Mouse (Mus musculus) embryonic facial prominence, embryonic 14.5 days (tissue): ENCODE results near the gene Pou2f2. TPM values are rescaled to one million over a fixed set of nuclear protein-coding genes. Genes with fewer than 3 reads are reported as not detected.

Experiments used
- ATAC-seq: fragments of 200-750 bp; cut with Nextera tagmentation; 2 replicates; pipeline ENCODE4 v1.8.0; 2017; ENCODE audit warnings: low read depth, moderate number of reproducible peaks, moderate TSS enrichment
- DNase-seq: peaks from one replicate; pipeline ENCODE4 v3.0.0-alpha.2; 2015; ENCODE audit warnings: low spot score
- H3K27ac ChIP-seq: fragments of 300-500 bp; sonication (generic); replicated peaks from 2 replicates; pipeline ENCODE4 v1.5.1; 2014; ENCODE audit warnings: low read depth, mild to moderate bottlenecking, low read length, moderate library complexity
- H3K27me3 ChIP-seq: fragments of 300-500 bp; sonication (generic); replicated peaks from 2 replicates; pipeline ENCODE4 v1.6.1; 2014; ENCODE audit warnings: low read length; ENCODE audit not compliant: control insufficient read depth, insufficient read depth
- H3K36me3 ChIP-seq: fragments of 300-500 bp; sonication (generic); 2 replicates; pipeline ENCODE4 v1.6.1; 2014; ENCODE audit warnings: low read length, mixed read lengths; ENCODE audit not compliant: control insufficient read depth, insufficient read depth
- H3K4me1 ChIP-seq: fragments of 300-500 bp; sonication (generic); 2 replicates; pipeline ENCODE4 v1.6.1; 2014; ENCODE audit warnings: antibody characterized with exemption, low read length; ENCODE audit not compliant: control insufficient read depth, insufficient read depth
- H3K4me2 ChIP-seq: fragments of 300-500 bp; sonication (generic); 2 replicates; pipeline ENCODE4 v1.6.1; 2014; ENCODE audit warnings: low read depth, mild to moderate bottlenecking, low read length, moderate library complexity, mixed read lengths
- H3K4me3 ChIP-seq: fragments of 300-500 bp; sonication (generic); 2 replicates; pipeline ENCODE4 v1.5.1; 2014; ENCODE audit warnings: low read depth, mild to moderate bottlenecking, low read length
- H3K9ac ChIP-seq: fragments of 300-500 bp; sonication (generic); 2 replicates; pipeline ENCODE4 v1.6.1; 2014; ENCODE audit warnings: low read depth, mild to moderate bottlenecking, low read length, moderate library complexity, mixed read lengths
- H3K9me3 ChIP-seq: fragments of 300-500 bp; sonication (generic); 2 replicates; pipeline ENCODE4 v1.6.1; 2016; ENCODE audit warnings: low read length; ENCODE audit not compliant: control insufficient read depth
- WGBS: fragments of 180-500 bp; shearing (Covaris S2); extraction: QIAGEN DNeasy Blood & Tissue Kit; methylation state at CpG from one replicate; pipeline ENCODE4 v1.1.7; 2014; 5-methylcytosine and 5-hydroxymethylcytosine counted together
- polyA plus RNA-seq: library from polyadenylated mRNA; unstranded; fragments of >200 nt; fragmentation: Nextera tagmentation; extraction: Ambion mirVana; gene quantifications from 2 replicates; pipeline ENCODE4 v1.2.1, GENCODE M21; 2014

Gene Pou2f2
- polyA plus RNA-seq, 1 experiment from 2014 or later = 1.5 TPM

DNA sequence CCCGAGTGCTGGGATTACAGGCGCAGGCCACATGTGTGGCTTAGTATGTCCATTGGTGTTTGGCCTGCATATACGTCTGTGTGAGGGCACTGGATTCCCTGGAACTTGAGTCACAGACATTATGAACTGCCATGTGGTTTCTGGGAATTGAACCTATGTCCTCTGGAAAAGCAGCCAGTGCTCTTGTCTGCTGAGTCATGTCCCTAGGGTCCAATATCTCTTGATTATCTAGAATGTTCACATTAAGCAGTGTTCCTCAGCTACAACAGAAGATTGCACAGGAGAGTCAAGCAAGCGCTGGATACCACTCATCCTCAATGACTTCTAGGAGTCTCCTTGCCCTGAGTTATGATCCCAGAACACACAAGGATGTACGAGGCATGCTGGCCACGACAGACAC lies 4.6 kb upstream of the Pou2f2 start:
- no peaks in the 10 kb centered on the region for H3K9me3 ChIP-seq
- no peaks in the 10 kb centered on the region for H3K4me1 ChIP-seq
- no peak for ATAC-seq
- H3K36me3 ChIP-seq = no peaks in the 10 kb centered on the region
- H3K4me3 ChIP-seq = no peak overlapping the region
- H3K4me2 ChIP-seq = no peak overlapping the region
- DNase-seq = no peak
- no peak overlapping the region for H3K9ac ChIP-seq
- H3K27me3 ChIP-seq = peaks cover 50% of the 10 kb centered on the region
- WGBS = 82% methylated on average over 6 of the region's 6 CpGs
- no peak overlapping the region for H3K27ac ChIP-seq

DNA sequence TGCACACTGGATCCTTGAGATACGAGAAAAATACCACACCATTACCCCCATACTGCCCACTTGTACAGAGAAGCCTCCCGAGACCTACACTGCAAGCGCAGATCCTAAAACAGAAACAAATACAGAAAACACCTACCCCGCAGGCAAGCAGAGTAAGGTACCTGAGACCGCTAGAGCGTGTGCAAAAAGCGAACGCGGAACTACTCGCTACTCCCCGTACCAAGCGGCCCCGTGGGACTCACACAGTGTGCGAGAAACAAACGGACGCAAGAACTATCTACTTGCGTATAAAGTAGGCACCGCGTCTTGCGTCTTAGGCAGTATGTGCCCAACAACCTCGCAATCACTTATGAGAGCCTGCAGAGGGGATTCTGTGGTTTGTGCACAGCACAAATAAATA lies 2.3 kb upstream of the Pou2f2 start:
- ATAC-seq = no peak
- Histone ChIP-seq H3K4me2 (no peak overlapping the region), H3K27me3 (peaks cover 73% of the 10 kb centered on the region), H3K9me3 (no peaks in the 10 kb centered on the region), H3K4me1 (peaks cover 5% of the 10 kb centered on the region; the same call in 1 of the 2 replicates), H3K9ac (no peak overlapping the region), H3K36me3 (no peaks in the 10 kb centered on the region), H3K27ac (no peak overlapping the region), H3K4me3 (peak overlapping the region; percentile 7; the same call in 1 of the 2 replicates)
- WGBS = 2% methylated on average over 21 of the region's 21 CpGs
- peak; percentile 9 for DNase-seq

DNA sequence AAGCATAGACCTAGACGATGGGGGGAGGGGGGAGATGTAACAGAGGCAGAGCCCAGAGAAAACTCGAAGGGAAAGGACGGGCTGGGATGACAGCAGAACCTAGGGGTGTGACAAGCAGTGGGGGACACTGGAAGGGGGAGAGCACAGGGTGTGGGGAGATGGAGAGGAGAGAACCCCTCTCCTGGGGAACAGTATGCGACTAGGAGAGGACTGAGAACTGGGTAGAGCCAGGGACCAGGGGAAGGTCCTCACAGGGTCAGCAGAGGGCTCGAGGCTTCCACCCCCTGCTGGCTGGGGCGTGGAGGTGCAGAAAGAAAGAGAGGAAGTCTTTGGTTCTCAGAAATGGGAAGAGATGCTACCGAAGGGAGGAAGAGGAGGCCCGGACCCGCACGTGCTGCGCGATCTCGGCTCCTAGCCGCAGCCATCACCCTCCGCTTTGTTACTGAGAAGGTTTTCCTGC lies 1.8 kb upstream of the Pou2f2 start:
- no peak for ATAC-seq
- Histone ChIP-seq H3K4me2 (no peak overlapping the region), H3K27me3 (peaks cover 77% of the 10 kb centered on the region), H3K27ac (no peak overlapping the region), H3K4me1 (peaks cover 5% of the 10 kb centered on the region; the same call in 1 of the 2 replicates), H3K4me3 (peak overlapping the region; percentile 7; the same call in 1 of the 2 replicates), H3K9ac (no peak overlapping the region), H3K36me3 (no peaks in the 10 kb centered on the region), H3K9me3 (no peaks in the 10 kb centered on the region)
- under 1% methylated on average over 13 of the region's 15 CpGs for WGBS
- no peak for DNase-seq

DNA sequence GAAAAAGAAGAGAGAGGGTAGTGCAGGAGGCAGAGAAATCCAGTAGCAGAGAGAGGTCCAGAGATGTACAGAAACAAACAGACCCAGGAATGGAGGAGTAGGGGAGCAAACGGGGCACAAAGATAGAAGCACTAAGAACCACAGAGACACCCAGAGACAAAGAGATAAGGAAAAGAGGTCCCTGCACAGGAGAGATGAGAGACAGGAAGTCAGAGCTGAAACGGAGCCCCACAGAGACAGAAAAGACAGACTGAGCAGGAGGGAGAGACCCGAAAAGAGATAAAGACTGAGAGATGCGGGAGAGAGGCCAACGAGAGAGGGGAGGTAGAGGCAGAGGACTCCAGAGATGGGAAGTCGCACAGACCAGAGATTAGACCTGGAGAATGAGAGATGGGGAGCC lies 986 bp upstream of the Pou2f2 start:
- Histone ChIP-seq H3K4me1 (peaks cover 5% of the 10 kb centered on the region; the same call in 1 of the 2 replicates), H3K27me3 (peaks cover 82% of the 10 kb centered on the region), H3K27ac (no peak overlapping the region), H3K4me3 (no peak overlapping the region), H3K9me3 (no peaks in the 10 kb centered on the region), H3K36me3 (no peaks in the 10 kb centered on the region), H3K9ac (no peak overlapping the region), H3K4me2 (no peak overlapping the region)
- DNase-seq (no peak), ATAC-seq (no peak)
- 3% methylated on average over 6 of the region's 6 CpGs for WGBS

DNA sequence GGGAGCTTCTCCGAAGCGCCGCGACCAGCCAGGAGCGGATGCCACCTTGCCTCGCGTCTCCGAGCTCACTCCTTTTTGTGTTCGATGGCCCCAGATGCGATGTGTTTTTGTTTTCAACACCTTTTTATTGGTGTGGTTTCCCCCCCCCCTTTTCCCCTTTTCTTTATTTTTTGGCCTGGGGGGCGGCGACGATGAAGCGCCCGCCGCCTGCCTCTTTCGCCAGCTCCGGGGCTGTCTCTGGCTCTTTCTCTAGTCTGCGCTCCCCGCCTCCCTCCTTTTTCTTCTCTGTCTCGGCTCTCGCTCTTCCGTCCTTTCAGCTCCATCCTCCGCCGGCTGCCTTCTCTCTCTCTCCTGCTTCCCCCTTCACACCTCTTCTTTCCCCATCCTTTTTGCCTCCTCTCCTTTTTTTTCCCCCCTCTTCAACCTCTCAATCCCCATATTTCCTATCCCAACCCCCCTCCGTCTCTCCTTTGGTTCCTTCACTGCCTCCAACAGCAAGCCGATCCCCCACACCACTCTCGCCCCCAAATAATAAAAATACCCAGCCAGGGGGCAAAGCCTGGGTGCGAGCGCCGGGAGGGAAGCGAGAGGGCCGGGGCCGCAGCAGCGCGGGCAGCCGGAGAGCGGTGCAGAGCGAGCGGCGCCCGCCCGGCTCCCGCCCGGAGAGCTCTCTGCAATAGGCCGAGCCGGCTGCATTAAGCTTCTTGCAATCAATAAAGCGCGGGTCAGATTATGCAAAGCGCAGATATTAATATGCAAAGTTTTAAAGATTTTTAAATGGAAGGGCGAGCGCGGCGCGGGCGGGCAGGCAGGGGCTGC lies 530 bp downstream of the Pou2f2 start:
- ATAC-seq = peak; percentile 78
- WGBS = 2% methylated on average over 52 of the region's 56 CpGs
- Histone ChIP-seq H3K9me3 (no peaks in the 10 kb centered on the region), H3K27ac (no peak overlapping the region), H3K4me2 (peak overlapping the region; percentile 87), H3K27me3 (peaks cover 80% of the 10 kb centered on the region), H3K36me3 (no peaks in the 10 kb centered on the region), H3K9ac (peak overlapping the region; percentile 56), H3K4me3 (peak overlapping the region; percentile 49), H3K4me1 (peaks cover 5% of the 10 kb centered on the region; the same call in 1 of the 2 replicates)
- no peak for DNase-seq

DNA sequence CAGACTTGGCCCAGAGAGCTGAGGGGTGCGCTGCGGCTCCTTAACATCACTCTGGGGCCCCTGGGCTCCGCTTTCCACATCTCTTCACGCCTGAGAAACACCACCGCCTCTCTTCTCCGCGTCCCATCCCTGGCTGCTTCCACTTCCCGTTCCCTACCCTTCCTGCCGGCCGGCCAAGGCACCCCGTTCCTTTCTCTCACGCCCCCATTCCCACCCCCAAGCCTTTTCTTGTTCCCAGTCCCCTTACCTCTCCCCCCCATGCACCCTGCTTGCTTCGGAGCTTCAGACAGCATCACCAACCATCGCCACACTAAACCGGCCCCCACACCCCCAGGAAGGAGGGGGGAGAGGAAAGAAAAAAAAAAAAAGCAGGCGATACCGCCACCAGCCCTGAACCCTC lies 1.2 kb downstream of the Pou2f2 start:
- Histone ChIP-seq H3K36me3 (no peaks in the 10 kb centered on the region), H3K9ac (peak overlapping the region; percentile 56; the same call in 1 of the 2 replicates), H3K27me3 (peaks cover 75% of the 10 kb centered on the region), H3K4me1 (peaks cover 5% of the 10 kb centered on the region; the same call in 1 of the 2 replicates), H3K9me3 (no peaks in the 10 kb centered on the region), H3K4me2 (peak overlapping the region; percentile 87), H3K4me3 (peak overlapping the region; percentile 49), H3K27ac (no peak overlapping the region)
- ATAC-seq (no peak), DNase-seq (no peak)
- WGBS = 0% methylated on average over 15 of the region's 17 CpGs

DNA sequence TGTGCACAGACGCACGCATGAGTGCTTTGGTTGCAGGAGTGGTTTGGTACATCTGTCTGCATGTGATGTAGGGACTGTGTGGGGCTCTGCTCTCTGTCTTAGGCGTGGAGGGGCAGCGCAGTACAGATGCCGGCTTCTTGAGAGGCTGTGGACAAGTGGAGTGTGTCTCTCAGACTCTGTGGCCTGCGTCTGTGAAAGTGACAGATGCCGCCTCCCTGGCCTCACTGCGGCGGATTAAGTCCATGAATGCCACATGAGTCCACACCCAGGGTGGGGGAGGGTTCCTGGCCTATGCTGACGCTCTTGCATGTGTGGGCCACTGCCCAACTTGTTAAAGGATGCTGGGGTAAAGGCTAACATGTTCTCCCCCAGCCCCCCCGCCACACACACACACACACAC lies 5.2 kb downstream of the Pou2f2 start:
- Histone ChIP-seq H3K36me3 (no peaks in the 10 kb centered on the region), H3K9me3 (no peaks in the 10 kb centered on the region), H3K4me2 (no peak overlapping the region), H3K4me3 (no peak overlapping the region), H3K4me1 (peaks cover 5% of the 10 kb centered on the region; the same call in 1 of the 2 replicates), H3K9ac (no peak overlapping the region), H3K27me3 (peaks cover 37% of the 10 kb centered on the region), H3K27ac (no peak overlapping the region)
- DNase-seq (peak; percentile 39), ATAC-seq (no peak; the same call in 1 of the 2 replicates)
- 49% methylated on average over 10 of the region's 11 CpGs for WGBS

DNA sequence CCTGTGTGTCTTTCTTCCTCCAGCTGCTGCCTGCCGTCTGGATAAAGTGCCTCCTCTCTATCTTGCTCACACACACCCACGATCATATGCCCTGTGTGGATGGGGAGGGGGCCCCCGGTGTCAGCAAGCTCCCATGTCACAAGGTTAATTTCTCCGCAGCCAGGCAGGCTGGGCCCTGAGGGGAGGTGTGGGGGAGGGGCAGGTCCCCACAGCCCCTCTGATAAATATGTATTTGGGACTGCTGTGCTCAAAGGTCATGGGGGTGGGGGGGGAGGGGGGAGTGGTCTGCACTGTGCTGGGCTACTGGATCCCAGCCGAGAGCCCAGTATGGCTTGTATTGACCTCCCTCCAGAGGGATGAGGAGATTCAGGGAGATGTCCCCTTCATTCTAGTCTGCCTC lies 6.9 kb downstream of the Pou2f2 start:
- H3K4me2 ChIP-seq = no peak overlapping the region
- H3K27me3 ChIP-seq = peaks cover 20% of the 10 kb centered on the region
- H3K4me1 ChIP-seq = no peaks in the 10 kb centered on the region
- H3K27ac ChIP-seq = no peak overlapping the region
- no peaks in the 10 kb centered on the region for H3K9me3 ChIP-seq
- H3K4me3 ChIP-seq = no peak overlapping the region
- H3K9ac ChIP-seq = no peak overlapping the region
- no peak for DNase-seq
- no peak for ATAC-seq
- 21% methylated on average over 5 of the region's 5 CpGs for WGBS
- no peaks in the 10 kb centered on the region for H3K36me3 ChIP-seq
